Mouse (Mus musculus): ENCODE data around the gene Arhgap15. TPM values are rescaled to one million over a fixed set of nuclear protein-coding genes. Genes with fewer than 3 reads are reported as not detected.

Arhgap15 gene
- total and polyA plus RNA-seq, 3 experiments: 1.5 to 2.8 TPM; not detected in 1

DNA sequence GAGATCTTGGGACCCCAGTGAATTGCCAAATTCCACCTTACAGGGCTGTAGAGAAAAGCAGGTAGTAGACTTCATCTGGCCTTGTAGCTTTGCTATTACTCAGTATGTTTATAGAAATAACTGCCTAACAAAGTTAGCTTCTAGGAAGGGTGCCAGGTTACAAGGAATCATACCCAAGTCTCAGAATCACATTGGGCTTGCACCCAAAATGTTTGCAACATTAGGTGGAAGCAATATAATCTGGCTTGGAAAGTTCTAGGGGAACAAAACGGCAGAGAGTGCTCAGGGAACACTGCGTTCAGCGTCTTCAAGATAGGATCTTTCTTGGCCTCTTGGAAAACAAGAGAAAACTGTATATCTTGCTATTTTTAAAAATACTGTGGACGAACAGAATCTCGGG is 158.9 kb downstream of the Arhgap15 start:
- H3K9me3 ChIP-seq (replicated peaks; ENCODE audit: insufficient read depth, low read length): no peaks in the 10 kb centered on the region
- TF ChIP-seq MAFK (IDR thresholded peaks at IDR 0.05; ENCODE audit: borderline replicate concordance, low read depth, low read length): no peak
- no peak for TF ChIP-seq ZKSCAN1 (IDR thresholded peaks at IDR 0.05; ENCODE audit: low read depth, low read length)
- TF ChIP-seq CHD1 (IDR thresholded peaks at IDR 0.05; ENCODE audit: low read depth, low read length): no peak
- TF ChIP-seq MEF2A (IDR thresholded peaks at IDR 0.05; ENCODE audit: extremely low read depth, insufficient replicate concordance, low read depth, low read length, poor library complexity, severe bottlenecking): no peak
- TF ChIP-seq NRF1 (IDR thresholded peaks at IDR 0.05; ENCODE audit: insufficient read depth, low read depth, low read length, poor library complexity, severe bottlenecking): no peak
- TF ChIP-seq JUND (IDR thresholded peaks at IDR 0.05; ENCODE audit: low read depth, low read length): no peak
- no peak for TF ChIP-seq POLR2AphosphoS2 (IDR thresholded peaks at IDR 0.05; ENCODE audit: low read length)
- TF ChIP-seq ZNF384 (IDR thresholded peaks at IDR 0.05; ENCODE audit: low read depth, low read length): no peak
- TF ChIP-seq HCFC1 (IDR thresholded peaks at IDR 0.05; ENCODE audit: low read depth, low read length): no peak
- TF ChIP-seq BHLHE40 (IDR thresholded peaks at IDR 0.05; ENCODE audit: borderline replicate concordance, low read depth, low read length): no peak
- no peak for TF ChIP-seq POLR2A (IDR thresholded peaks at IDR 0.05; ENCODE audit: control insufficient read depth in 1 of 2, insufficient read depth in 1 of 2, low read depth in 1 of 2, low read length in 2 of 2, poor library complexity in 1 of 2)
- TF ChIP-seq ZMIZ1 (IDR thresholded peaks at IDR 0.05; ENCODE audit: low read depth, low read length): no peak
- H3K36me3 ChIP-seq (ENCODE audit: control insufficient read depth in 1 of 2, insufficient read depth in 2 of 2, low read length in 2 of 2): peaks cover 0 to 2% of the 10 kb centered on the region in 2 experiments; a peak in 1 of 4 replicates
- H3K27ac ChIP-seq (ENCODE audit: control insufficient read depth, low read depth, low read length): no peak overlapping the region
- DNase-seq (ENCODE audit: low read depth, low spot score): no peak
- no peaks in the 10 kb centered on the region for H3K27me3 ChIP-seq (ENCODE audit: control insufficient read depth in 1 of 2, insufficient read depth in 2 of 2, low read length in 2 of 2)
- no peak overlapping the region for H3K9ac ChIP-seq (ENCODE audit: control insufficient read depth, low read depth, low read length, poor library complexity, severe bottlenecking)
- no peaks in the 10 kb centered on the region for H3K79me2 ChIP-seq (ENCODE audit: control insufficient read depth, insufficient read depth, low read length, poor library complexity)
- H3K4me3 ChIP-seq (ENCODE audit: control insufficient read depth in 1 of 2, insufficient read depth in 1 of 2, low read depth in 2 of 2, low read length in 2 of 2): no peak overlapping the region
- peaks cover 0 to 3% of the 10 kb centered on the region in 2 experiments; a peak in 1 of 4 replicates for H3K4me1 ChIP-seq (ENCODE audit: control insufficient read depth in 1 of 2, insufficient read depth in 2 of 2, low read length in 2 of 2)

DNA sequence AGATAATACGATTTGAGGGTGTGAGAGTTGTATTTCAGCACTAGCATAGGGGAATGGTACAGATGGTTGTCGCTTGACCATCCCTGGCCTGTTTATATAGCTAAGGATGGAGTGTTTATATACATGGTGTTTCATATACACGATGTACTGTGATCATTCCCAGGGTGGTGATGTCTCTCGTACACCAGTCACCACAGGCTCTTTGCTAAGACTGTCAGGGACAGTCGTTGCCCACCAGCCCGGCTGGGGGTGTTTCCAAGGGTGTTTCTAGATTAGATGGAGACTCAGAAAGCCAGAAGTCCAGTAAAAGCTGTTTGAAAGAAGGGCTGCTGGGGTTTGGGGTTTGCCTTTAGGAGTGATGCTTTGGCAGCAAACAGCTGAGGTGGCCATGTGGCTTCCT is 165.5 kb downstream of the Arhgap15 start:
- Histone ChIP-seq H3K9ac (ENCODE audit: control insufficient read depth, low read depth, low read length, poor library complexity, severe bottlenecking) (no peak overlapping the region), H3K27me3 (ENCODE audit: control insufficient read depth in 1 of 2, insufficient read depth in 2 of 2, low read length in 2 of 2) (no peaks in the 10 kb centered on the region), H3K4me1 (ENCODE audit: control insufficient read depth in 1 of 2, insufficient read depth in 2 of 2, low read length in 2 of 2) (peaks cover 0 to 6% of the 10 kb centered on the region in 2 experiments; a peak in 2 of 4 replicates), H3K36me3 (ENCODE audit: control insufficient read depth in 1 of 2, insufficient read depth in 2 of 2, low read length in 2 of 2) (peaks cover 0 to 7% of the 10 kb centered on the region in 2 experiments; a peak in 2 of 4 replicates), H3K27ac (ENCODE audit: control insufficient read depth, low read depth, low read length) (no peak overlapping the region), H3K9me3 (replicated peaks; ENCODE audit: insufficient read depth, low read length) (no peaks in the 10 kb centered on the region), H3K79me2 (ENCODE audit: control insufficient read depth, insufficient read depth, low read length, poor library complexity) (no peaks in the 10 kb centered on the region), H3K4me3 (ENCODE audit: control insufficient read depth in 1 of 2, insufficient read depth in 1 of 2, low read depth in 2 of 2, low read length in 2 of 2) (no peak overlapping the region)
- no peak for DNase-seq (ENCODE audit: low read depth, low spot score)
- TF ChIP-seq GATA1 (IDR thresholded peaks at IDR 0.05; ENCODE audit: low read depth, low read length) (no peak), HCFC1 (IDR thresholded peaks at IDR 0.05; ENCODE audit: low read depth, low read length) (no peak), RCOR1 (IDR thresholded peaks at IDR 0.05; ENCODE audit: low read depth, low read length) (no peak), CTCF (IDR thresholded peaks at IDR 0.05 in 2 of 3, conservative IDR thresholded peaks at IDR 0.05 in 1 of 3; ENCODE audit: control insufficient read depth in 1 of 3, insufficient read depth in 1 of 3, low read depth in 2 of 3, low read length in 3 of 3, poor library complexity in 1 of 3, severe bottlenecking in 1 of 3) (no peak), SIN3A (IDR thresholded peaks at IDR 0.05; ENCODE audit: low read length) (no peak), MAX (IDR thresholded peaks at IDR 0.05; ENCODE audit: low read length) (no peak), NELFE (IDR thresholded peaks at IDR 0.05; ENCODE audit: low read depth, low read length) (no peak), ZC3H11A (IDR thresholded peaks at IDR 0.05; ENCODE audit: low read depth, low read length) (no peak), MYC (IDR thresholded peaks at IDR 0.05; ENCODE audit: low read depth, low read length) (no peak), ZKSCAN1 (IDR thresholded peaks at IDR 0.05; ENCODE audit: low read depth, low read length) (no peak), TCF12 (IDR thresholded peaks at IDR 0.05; ENCODE audit: low read depth, low read length) (no peak), TBP (IDR thresholded peaks at IDR 0.05; ENCODE audit: low read depth, low read length) (no peak), MAZ (IDR thresholded peaks at IDR 0.05; ENCODE audit: low read depth, low read length) (no peak), ETS1 (IDR thresholded peaks at IDR 0.05; ENCODE audit: low read depth, low read length) (no peak), KAT2A (conservative IDR thresholded peaks at IDR 0.05; ENCODE audit: low read depth, low read length) (no peak)
